Mouse (Mus musculus): ENCODE results near the gene Slc39a12.

- TF ChIP-seq CTCF (IDR thresholded peaks at IDR 0.05; ENCODE audit: low read depth): no peak
- no peak for TF ChIP-seq EP300 (IDR thresholded peaks at IDR 0.05; ENCODE audit: low read depth)
Measured at GRCm38 (mm10) chr2:14388162-14388561, at the start of gene Slc39a12.
